Mouse (Mus musculus): Measurements from ENCODE around the gene D630023F18Rik.

D630023F18Rik gene

DNA sequence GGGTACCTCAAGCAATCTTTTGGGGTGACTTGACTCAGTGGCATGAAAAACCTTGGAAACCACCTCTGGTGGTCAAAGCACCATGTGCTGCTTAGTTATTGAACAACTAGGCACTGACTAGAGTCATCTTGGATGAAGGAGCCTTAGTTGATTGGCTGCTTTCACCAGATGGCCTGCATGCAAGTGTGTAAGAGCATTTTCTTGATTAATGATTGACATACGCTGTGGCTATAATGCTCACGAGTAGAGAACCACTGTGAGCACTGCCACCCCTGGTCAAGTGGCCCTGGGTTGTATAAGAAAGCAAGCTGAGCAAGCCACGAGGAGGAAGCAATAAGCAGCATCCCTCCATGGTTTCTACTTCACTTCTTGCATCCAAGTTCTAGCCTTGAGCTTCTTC is 7.2 kb upstream of the D630023F18Rik start:
- Histone ChIP-seq H3K36me3 (ENCODE audit: control insufficient read depth, insufficient read depth, low read length, poor library complexity, severe bottlenecking) (no peaks in the 10 kb centered on the region), H3K27me3 (ENCODE audit: control insufficient read depth, insufficient read depth, low read length, poor library complexity, severe bottlenecking) (no peaks in the 10 kb centered on the region)
- no peak for DNase-seq (ENCODE audit: low read depth, low spot score)

DNA sequence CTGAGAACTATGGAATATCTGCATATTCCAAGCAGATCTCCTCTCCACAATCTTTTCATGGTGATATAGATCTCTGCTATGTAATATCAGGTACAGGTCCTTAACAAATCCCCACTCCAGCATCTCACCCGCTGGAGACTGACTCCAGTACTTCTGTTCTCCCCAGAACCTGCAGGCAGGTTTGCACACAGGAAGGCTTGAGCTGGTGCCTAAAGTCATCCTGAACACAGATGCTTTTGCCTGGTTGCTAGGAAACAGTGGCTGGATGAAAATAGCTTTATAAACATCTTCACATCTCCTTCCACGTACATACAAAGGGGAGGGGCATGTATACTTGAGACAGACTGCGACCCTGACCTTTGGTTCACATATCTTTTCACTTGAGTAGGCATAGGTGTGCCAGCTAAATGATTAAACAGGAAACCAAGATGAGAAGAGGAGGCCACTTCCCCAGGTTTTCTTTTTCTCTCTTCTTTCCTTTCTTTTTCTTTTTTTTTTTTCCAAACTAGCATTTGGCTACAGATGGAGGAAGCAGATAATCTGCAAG is 6.7 kb upstream of the D630023F18Rik start:
- H3K36me3 ChIP-seq (ENCODE audit: control insufficient read depth, insufficient read depth, low read length, poor library complexity, severe bottlenecking) = no peaks in the 10 kb centered on the region
- no peak for DNase-seq (ENCODE audit: low read depth, low spot score)
- no peaks in the 10 kb centered on the region for H3K27me3 ChIP-seq (ENCODE audit: control insufficient read depth, insufficient read depth, low read length, poor library complexity, severe bottlenecking)

DNA sequence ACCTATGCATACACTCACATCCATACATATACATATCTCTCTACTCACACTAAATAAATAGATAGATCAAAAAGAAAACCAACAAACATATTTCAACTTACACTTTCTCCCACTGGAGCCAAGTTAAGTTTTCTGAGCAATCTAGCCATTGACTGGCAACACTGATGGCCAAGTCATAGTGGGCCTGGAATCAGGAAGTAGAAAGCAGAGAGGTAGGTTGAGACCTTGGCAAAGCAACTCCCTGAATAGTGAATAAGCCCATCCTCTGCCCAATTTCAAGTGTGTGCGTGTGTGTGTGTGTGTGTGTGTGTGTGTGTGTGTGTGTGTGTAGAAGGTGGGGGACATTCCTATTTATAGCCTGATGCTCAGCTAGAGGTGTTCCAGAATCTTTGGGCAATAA is 3.6 kb downstream of the D630023F18Rik start, which contains the start of gene Gm28845:
Gene Gm28845, minus strand, starts transcription at position 121 of the 400 bp plus-strand sequence.
- Histone ChIP-seq H3K27me3 (ENCODE audit: control insufficient read depth, insufficient read depth, low read length, poor library complexity, severe bottlenecking) (no peaks in the 10 kb centered on the region; the same call in 1 of the 2 replicates), H3K36me3 (ENCODE audit: control insufficient read depth, insufficient read depth, low read length, poor library complexity, severe bottlenecking) (no peaks in the 10 kb centered on the region)
- DNase-seq (ENCODE audit: low read depth, low spot score) = no peak

DNA sequence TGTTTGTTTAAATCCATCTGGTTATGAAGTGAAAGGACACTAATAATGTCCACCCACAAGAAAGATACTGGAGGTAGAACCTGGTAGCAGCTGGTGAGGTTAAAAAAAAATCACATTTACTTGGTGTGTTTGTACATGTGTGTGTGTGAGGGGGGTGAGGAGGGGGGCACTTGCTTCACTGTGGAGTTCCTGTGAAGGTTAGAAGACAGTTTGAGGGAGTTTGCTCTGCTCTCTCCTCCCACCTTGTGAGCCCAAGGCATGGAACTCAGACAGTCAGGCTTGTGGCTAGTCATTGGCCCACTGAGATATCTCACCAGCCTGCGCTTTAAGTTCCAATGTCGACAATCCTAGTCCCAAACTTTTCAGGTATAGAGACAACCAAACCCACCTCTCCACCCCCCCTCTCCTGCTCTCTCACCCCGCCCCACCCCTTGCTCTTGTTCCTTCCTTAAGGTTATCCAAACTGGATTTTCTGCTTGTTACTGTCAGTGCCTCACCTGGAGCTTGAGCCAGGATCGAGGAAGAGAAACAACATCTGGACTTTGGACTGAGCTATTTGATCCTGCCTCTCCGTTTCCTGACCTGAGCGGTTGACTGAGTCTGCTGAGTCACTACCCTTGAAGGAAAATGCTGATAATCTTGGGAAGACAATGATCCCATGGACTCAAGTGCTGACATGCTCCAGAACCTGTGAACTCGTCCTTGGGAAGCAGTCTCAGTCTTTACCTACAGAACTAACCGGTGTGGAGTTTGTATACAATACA is 4.7 kb downstream of the D630023F18Rik start:
- H3K27me3 ChIP-seq (ENCODE audit: control insufficient read depth, insufficient read depth, low read length, poor library complexity, severe bottlenecking) = no peaks in the 10 kb centered on the region; the same call in 1 of the 2 replicates
- H3K36me3 ChIP-seq (ENCODE audit: control insufficient read depth, insufficient read depth, low read length, poor library complexity, severe bottlenecking) = no peaks in the 10 kb centered on the region
- no peak for DNase-seq (ENCODE audit: low read depth, low spot score)

DNA sequence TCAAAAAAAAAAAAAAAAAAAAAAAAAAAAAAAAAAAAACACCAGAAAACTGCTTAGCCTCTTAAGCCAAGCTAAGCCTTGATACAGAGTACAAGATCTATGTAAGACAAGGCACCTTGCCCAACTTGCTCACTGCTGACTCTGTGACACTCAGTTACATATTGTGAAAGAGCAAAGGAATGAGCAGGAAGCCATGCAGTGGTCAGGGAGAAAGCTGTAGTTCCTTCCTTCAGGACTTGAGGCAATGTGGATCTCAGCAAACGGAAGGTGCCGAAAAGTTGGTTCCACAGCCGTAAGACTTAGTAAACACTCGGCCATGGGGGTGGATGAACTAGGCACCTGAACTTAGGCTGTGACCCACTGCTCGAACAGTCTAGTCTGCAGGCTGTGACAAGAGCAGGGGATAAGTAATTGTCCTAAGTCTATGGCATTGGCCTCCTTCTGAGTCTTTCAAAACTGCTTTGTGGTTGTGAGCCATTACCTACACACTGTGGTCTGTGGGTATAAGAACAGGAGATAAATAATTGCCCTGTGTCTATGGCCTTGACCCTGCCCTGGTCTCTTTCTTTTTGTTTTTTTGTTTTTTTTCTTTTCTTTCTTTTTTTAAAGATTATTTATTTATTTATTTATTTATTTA is 9.4 kb downstream of the D630023F18Rik start:
- no peak for DNase-seq (ENCODE audit: low read depth, low spot score)
- Histone ChIP-seq H3K36me3 (ENCODE audit: control insufficient read depth, insufficient read depth, low read length, poor library complexity, severe bottlenecking) (no peaks in the 10 kb centered on the region), H3K27me3 (ENCODE audit: control insufficient read depth, insufficient read depth, low read length, poor library complexity, severe bottlenecking) (no peaks in the 10 kb centered on the region)

DNA sequence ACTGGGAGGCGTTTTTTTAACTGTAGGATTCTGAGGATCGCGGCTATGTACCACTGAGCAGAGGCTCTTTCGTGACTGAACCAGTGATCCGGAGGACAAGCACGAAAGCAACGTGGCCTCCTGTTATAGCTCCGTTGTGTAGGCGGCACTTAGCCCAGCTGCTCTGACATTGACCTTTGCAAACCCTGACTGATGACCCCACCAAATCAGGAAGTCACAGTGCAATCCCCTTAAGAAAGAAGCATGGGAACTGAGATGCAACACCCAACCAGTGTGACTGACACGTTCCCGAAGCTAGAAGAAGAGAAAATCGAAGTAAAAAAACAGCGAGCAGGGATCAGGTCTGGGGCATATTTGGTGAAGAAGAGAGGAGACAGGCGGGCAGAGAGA is 10.2 kb downstream of the D630023F18Rik start:
- H3K27me3 ChIP-seq (ENCODE audit: control insufficient read depth, insufficient read depth, low read length, poor library complexity, severe bottlenecking) = no peaks in the 10 kb centered on the region
- no peaks in the 10 kb centered on the region for H3K36me3 ChIP-seq (ENCODE audit: control insufficient read depth, insufficient read depth, low read length, poor library complexity, severe bottlenecking)
- no peak for DNase-seq (ENCODE audit: low read depth, low spot score)

DNA sequence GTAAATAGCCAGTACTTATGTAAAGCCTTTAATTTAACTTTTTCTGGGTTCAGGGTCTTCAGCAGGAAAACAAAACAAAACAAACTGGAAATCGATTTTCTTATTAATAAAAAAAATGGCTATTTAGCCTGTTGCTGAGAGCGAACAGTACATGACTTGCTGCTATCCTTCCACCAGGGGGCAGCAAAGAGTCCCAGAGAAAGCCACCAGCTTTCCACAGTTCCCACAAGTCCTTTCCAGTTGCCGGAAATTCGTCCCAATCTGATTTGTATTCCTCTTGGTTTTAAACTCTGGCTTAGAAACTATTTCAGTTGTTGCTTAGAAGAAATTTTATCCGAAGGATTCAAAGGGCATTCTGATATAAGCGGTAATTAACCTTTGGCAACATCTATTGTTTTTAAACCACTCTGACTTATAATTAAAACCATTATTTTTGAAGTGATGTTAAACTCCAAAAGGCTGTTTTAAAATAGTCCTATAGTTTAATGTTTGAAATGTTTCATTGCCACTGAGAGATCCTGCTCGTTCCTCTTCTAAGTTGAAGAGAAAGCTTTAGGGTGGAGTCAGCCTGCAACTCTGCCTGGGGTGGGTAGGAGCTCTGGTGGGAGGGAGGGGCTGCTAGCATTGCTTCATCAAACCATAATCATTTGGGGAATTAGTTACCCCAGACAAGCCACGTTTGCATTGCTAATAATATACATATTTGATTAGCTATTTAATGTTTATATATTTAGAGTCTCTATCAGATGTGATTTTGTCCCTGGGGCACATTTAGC is 10.8 kb downstream of the D630023F18Rik start:
- DNase-seq (ENCODE audit: low read depth, low spot score) = peak; percentile 69
- H3K27me3 ChIP-seq (ENCODE audit: control insufficient read depth, insufficient read depth, low read length, poor library complexity, severe bottlenecking) = no peaks in the 10 kb centered on the region

DNA sequence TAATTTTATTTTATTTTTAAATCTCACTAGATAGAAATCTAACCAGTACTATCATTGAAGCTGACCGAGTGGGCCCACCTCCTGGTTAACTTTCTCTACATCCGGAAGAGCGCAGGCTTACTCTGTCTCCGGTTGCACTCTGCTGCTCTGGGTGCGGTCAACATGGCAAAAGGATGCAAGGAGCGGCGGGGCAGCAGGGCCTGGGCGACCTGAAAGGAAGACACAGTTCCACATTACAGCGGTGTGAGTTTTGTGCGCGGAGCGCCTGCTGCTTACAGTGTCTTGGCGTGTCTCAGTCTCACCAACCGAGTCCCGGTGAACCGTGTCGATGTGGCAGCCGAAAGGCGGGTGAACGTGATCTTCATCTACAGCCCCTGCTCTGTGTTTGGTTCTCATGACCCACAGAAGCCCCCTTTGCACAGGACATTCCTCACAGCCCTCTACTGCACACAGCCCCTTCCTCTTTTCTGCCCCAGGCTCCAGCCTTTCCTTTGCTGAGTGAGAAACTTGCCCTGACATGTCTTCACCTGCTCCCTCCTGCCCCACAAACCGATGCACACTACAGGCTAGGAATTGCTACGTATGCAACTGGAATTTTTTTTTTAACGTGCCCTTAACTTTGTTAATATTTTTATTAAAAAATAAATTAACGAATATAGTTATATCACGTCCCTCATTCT is 13.1 kb downstream of the D630023F18Rik start:
- Histone ChIP-seq H3K36me3 (ENCODE audit: control insufficient read depth, insufficient read depth, low read length, poor library complexity, severe bottlenecking) (no peaks in the 10 kb centered on the region), H3K27me3 (ENCODE audit: control insufficient read depth, insufficient read depth, low read length, poor library complexity, severe bottlenecking) (no peaks in the 10 kb centered on the region)
- no peak for DNase-seq (ENCODE audit: low read depth, low spot score)

More for the DNA sequence above, 10.8 kb downstream of the D630023F18Rik start:
- H3K36me3 ChIP-seq (ENCODE audit: control insufficient read depth, insufficient read depth, low read length, poor library complexity, severe bottlenecking) = no peaks in the 10 kb centered on the region

DNA sequence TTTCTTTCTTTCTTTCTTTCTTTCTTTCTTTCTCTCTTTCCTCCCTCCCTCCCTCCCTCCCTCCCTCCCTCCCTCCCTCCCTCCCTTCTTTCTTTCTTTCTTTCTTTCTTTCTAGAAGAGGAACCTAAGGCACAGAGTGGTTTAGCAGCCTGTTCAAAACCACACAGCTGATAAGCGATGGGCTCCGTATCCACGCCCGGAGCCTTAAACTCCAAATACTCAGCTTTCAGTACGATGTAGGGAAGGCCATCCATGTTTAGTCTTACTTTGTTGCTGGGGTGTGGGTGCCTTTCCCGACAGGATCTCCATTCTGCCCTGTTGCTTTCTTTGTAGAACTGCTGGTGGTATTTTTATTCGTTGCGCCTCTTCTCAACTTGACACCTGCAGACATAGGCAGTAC is 13.8 kb downstream of the D630023F18Rik start:
- DNase-seq (ENCODE audit: low read depth, low spot score) = no peak
- H3K27me3 ChIP-seq (ENCODE audit: control insufficient read depth, insufficient read depth, low read length, poor library complexity, severe bottlenecking) = no peaks in the 10 kb centered on the region
- no peaks in the 10 kb centered on the region for H3K36me3 ChIP-seq (ENCODE audit: control insufficient read depth, insufficient read depth, low read length, poor library complexity, severe bottlenecking)

DNA sequence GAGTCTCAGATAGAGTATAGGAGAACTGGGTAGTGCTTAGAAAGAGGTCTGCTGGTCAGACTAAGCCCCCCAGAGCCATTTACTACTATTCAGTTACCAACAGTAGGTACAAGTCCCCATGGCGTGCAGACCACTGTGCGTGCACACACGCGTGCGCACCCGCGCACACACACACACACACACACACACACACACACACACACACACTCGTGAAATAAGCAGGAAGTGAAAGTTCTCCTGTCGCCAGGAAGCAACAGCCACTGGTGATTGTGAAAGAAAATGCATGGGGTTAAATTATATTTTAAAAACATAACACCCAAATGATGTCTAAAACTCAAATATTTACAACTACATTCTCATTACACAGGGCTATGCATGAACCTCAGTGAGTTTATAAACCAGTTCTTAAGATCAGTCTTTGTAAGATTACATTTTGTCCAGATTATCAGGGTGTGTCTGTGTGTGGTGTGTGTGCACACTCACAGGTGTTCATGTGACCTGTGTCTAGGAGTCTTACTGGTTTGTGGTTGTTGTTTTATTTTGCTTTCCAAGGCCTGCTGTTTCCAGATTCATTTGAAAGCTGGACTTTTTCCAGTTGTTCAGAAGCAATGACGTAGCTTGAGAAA is 15.2 kb downstream of the D630023F18Rik start:
- Histone ChIP-seq H3K36me3 (ENCODE audit: control insufficient read depth, insufficient read depth, low read length, poor library complexity, severe bottlenecking) (no peaks in the 10 kb centered on the region), H3K27me3 (ENCODE audit: control insufficient read depth, insufficient read depth, low read length, poor library complexity, severe bottlenecking) (no peaks in the 10 kb centered on the region)
- no peak for DNase-seq (ENCODE audit: low read depth, low spot score)

DNA sequence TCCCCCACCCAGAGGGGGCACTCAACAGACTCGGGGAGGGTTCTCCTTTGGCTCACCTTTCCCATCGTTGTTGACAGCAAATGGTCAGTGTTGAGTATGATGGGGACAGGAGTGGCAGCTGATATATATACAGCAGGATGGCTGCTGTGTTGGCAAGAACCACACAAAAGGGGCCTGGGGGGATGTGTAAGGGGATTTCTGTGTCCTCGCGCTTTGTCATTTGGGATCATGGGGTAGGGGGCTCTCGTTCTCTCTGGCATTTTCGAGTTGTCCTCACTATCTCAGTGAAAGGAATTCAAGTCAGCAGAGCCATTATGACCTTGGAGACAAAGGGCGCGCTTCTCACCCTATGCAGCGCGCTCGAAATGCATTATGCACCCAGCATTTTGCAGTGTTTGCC is 19.7 kb downstream of the D630023F18Rik start, which contains the start of gene Cryga:
Gene Cryga, minus strand, starts transcription at position 101 of the 400 bp plus-strand sequence.
- Histone ChIP-seq H3K36me3 (ENCODE audit: control insufficient read depth, insufficient read depth, low read length, poor library complexity, severe bottlenecking) (no peaks in the 10 kb centered on the region), H3K27me3 (ENCODE audit: control insufficient read depth, insufficient read depth, low read length, poor library complexity, severe bottlenecking) (no peaks in the 10 kb centered on the region)
- no peak for DNase-seq (ENCODE audit: low read depth, low spot score)

DNA sequence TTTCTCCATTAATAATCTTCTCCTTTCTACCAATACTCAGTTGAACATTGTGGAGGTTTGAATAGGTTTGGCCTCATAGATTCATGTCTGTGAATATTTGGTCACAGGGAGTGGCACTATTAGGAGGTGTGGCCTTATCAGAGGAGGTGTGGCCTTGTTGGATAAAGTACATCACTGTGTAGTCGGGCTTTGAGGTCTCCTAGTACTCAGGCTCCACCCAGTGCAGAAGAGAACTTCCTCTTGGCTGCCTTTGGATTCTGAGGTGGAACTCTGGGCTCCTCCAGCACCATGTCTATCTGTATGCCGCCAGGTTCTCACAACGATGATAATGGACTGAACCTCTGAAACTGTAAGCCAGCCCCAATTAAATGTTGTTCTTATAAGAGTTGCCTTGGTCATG is 26.1 kb downstream of the D630023F18Rik start:
- Histone ChIP-seq H3K27me3 (ENCODE audit: control insufficient read depth, insufficient read depth, low read length, poor library complexity, severe bottlenecking) (no peaks in the 10 kb centered on the region), H3K36me3 (ENCODE audit: control insufficient read depth, insufficient read depth, low read length, poor library complexity, severe bottlenecking) (no peaks in the 10 kb centered on the region)
- no peak for DNase-seq (ENCODE audit: low read depth, low spot score)

DNA sequence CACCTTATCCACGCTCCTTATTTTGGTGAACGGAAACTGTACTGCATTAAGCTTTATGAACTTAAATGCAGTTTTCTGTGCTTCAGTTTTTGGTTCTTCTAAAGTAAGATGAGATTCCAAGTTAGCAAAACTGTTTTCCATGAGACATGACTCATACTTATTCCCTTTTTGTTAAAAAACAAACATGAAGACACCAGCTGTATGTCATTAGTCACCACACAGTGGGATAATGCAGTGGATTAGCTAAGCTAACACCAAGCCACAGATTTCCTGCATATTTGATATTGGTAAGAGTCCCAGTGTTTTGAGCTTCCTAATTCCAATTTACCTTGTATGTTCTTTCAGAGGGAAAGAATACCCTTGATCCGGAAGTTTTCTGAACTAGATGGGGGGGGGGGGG is 31.4 kb downstream of the D630023F18Rik start:
- H3K36me3 ChIP-seq (ENCODE audit: control insufficient read depth, insufficient read depth, low read length, poor library complexity, severe bottlenecking) = no peaks in the 10 kb centered on the region
- no peak for DNase-seq (ENCODE audit: low read depth, low spot score)

DNA sequence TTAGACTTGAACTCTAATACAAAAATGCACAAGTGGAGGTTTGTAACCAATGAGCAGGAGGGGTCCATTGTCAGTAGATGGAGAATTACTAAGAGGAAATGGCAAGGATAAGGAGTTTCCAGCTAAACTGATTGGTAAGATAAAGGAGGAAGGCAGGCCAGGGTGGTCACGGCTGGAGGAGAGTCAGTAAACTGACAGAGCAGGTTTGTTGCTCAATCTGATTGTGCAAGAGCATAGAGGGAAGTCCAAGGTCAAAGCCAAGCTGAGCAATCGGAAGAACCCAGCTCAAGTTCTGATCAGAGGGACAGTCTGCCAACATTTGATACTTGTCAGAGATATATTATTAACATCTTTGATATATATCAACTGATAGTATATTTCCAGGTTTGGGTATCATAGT is 32.6 kb downstream of the D630023F18Rik start:
- H3K27me3 ChIP-seq (ENCODE audit: control insufficient read depth, insufficient read depth, low read length, poor library complexity, severe bottlenecking) = no peaks in the 10 kb centered on the region
- no peak for DNase-seq (ENCODE audit: low read depth, low spot score)
- H3K36me3 ChIP-seq (ENCODE audit: control insufficient read depth, insufficient read depth, low read length, poor library complexity, severe bottlenecking) = no peaks in the 10 kb centered on the region

More for the DNA sequence above, 31.4 kb downstream of the D630023F18Rik start:
- no peaks in the 10 kb centered on the region for H3K27me3 ChIP-seq (ENCODE audit: control insufficient read depth, insufficient read depth, low read length, poor library complexity, severe bottlenecking)

All from splenic B cell, adult 2 months (primary cell).